Mouse (Mus musculus) spleen, adult 2 months (tissue): Measurements from ENCODE around the gene Gm45234. TPM values are rescaled to one million over a fixed set of nuclear protein-coding genes. Genes with fewer than 3 reads are reported as not detected.

Experiments
- DNase-seq, 2 experiments: peaks; one replicate each; pipeline versions ENCODE4 v3.0.0 to v3.0.0-alpha.2; 2012 to 2021; ENCODE audit warnings: low spot score in 2 of 2, low read depth in 1 of 2
- H3K27ac ChIP-seq: fragments of 200-500 bp; 2 replicates; pipeline ENCODE4 v1.5.1; 2012; ENCODE audit warnings: low read length, inconsistent platforms; ENCODE audit not compliant: insufficient read depth
- H3K27me3 ChIP-seq: fragments of 200-500 bp; 2 replicates; pipeline ENCODE4 v1.6.1; 2012; ENCODE audit warnings: mild to moderate bottlenecking, moderate library complexity, low read length, inconsistent platforms; ENCODE audit not compliant: control insufficient read depth, insufficient read depth
- H3K36me3 ChIP-seq: fragments of 200-500 bp; 2 replicates; pipeline ENCODE4 v1.6.1; 2012; ENCODE audit warnings: mild to moderate bottlenecking, low read length, inconsistent platforms; ENCODE audit not compliant: control insufficient read depth, insufficient read depth
- H3K4me1 ChIP-seq: fragments of 200-500 bp; 2 replicates; pipeline ENCODE4 v1.6.1; 2011; ENCODE audit warnings: inconsistent platforms; ENCODE audit not compliant: control insufficient read depth, insufficient read depth, insufficient read length
- H3K4me3 ChIP-seq: fragments of 200-500 bp; 2 replicates; pipeline ENCODE4 v1.5.1; 2011; ENCODE audit warnings: mild to moderate bottlenecking, inconsistent platforms; ENCODE audit not compliant: insufficient read depth, insufficient read length; ENCODE audit errors: extremely low read depth
- CTCF ChIP-seq: fragments of 200-500 bp; IDR thresholded peaks from 2 replicates; pipeline ENCODE4 v1.5.1; 2011; ENCODE audit warnings: mild to moderate bottlenecking, inconsistent platforms; ENCODE audit not compliant: insufficient read depth, insufficient read length, insufficient replicate concordance; ENCODE audit errors: extremely low read depth
- POLR2A ChIP-seq: fragments of 200-500 bp; IDR thresholded peaks from 2 replicates; pipeline ENCODE4 v1.6.1; 2011; ENCODE audit warnings: low read depth, low read length, inconsistent platforms
- WGBS: fragments of 180-500 bp; shearing (Covaris S2); methylation state at CpG from one replicate; pipeline ENCODE4 v1.1.7; 2018; 5-methylcytosine and 5-hydroxymethylcytosine counted together
- polyA plus RNA-seq: library from polyadenylated mRNA; depleted of rRNA; stranded (reverse); fragments of >200 nt; gene quantifications from 2 replicates; pipeline ENCODE4 v1.2.3, GENCODE M21; 2012

Gene Gm45234
- polyA plus RNA-seq, 1 experiment: not detected

GRCm38 (mm10) chr6:124779984-124780416, 24.2 kb upstream of the Gm45234 start:
- TF ChIP-seq POLR2A (no peak), CTCF (no peak)
- Histone ChIP-seq H3K36me3 (no peaks in the 10 kb centered on the region), H3K27ac (no peak overlapping the region), H3K27me3 (no peaks in the 10 kb centered on the region), H3K4me1 (peaks cover 12% of the 10 kb centered on the region; the same call in 1 of the 2 replicates), H3K4me3 (peak overlapping the region; percentile 47; the same call in 1 of the 2 replicates)
- DNase-seq: no peak
- 24% methylated on average over 10 of the region's 10 CpGs for WGBS

- peak within 1 kb of the TSS; percentile 47; the same call in 1 of the 2 replicates for H3K4me3 ChIP-seq
- TF ChIP-seq CTCF: no peak
- TF ChIP-seq POLR2A: no peak
- H3K36me3 ChIP-seq: no peaks in the 10 kb centered on the region
- WGBS: 6% methylated on average over 23 of the region's 23 CpGs
- no peak within 1 kb of the TSS for H3K27ac ChIP-seq
- peak; percentile 51 to 64 for DNase-seq
- H3K27me3 ChIP-seq: no peaks in the 10 kb centered on the region
- H3K4me1 ChIP-seq: peaks cover 12% of the 10 kb centered on the region; the same call in 1 of the 2 replicates
Observed at GRCm38 (mm10) chr6:124779222-124779983, 23.6 kb upstream of the Gm45234 start, which contains the start of gene Lrrc23. Gene Lrrc23 (minus strand): TSS chr6:124779727.

DNA sequence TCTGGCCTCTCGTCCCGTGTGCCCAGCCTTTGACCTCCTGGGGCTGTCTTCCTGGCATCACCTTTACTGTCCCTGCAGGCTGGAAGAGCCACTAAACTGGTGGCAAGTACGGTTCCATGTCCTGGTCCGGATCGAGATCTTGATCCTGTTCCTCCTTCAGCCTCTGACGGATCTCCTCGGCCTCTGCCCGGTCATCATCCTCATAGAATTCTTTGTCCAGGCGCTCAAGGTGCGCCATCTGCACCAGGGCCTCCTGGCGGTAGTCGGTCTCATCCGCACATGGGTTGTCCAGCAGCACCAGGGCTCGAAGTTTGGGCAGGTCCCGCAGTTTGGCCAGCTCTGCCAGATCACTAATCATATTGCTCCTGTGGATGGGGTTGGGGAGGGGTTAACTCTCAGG, 14.7 kb upstream of the Gm45234 start:
- Histone ChIP-seq H3K27me3 (peaks cover 7% of the 10 kb centered on the region), H3K4me1 (peaks cover 9% of the 10 kb centered on the region; the same call in 1 of the 2 replicates), H3K4me3 (no peak overlapping the region), H3K36me3 (no peaks in the 10 kb centered on the region), H3K27ac (no peak overlapping the region)
- no peak for DNase-seq
- TF ChIP-seq POLR2A: no peak
- 93% methylated on average over 15 of the region's 15 CpGs for WGBS

DNA sequence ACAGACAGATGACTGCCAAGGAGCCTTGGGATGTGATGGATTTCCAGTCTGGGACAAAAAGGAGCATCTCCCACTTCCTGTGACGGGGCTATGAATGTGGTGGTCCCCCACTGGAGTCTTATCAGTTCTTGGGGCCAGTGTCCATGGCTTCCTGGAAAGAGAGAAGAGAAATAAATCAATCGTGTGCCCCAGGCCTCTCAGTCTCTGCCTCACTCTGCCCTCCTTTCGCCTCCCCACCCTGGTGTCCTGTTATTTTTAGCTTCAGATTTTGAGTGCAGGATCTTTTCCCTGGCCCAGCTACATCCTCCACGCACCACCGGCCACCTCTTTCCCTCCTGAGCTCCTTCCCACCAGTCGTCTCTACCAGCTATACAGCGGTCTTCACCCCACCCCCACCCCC, 14.2 kb upstream of the Gm45234 start:
- H3K4me3 ChIP-seq: no peak overlapping the region
- H3K27me3 ChIP-seq: peaks cover 7% of the 10 kb centered on the region
- peaks cover 9% of the 10 kb centered on the region; the same call in 1 of the 2 replicates for H3K4me1 ChIP-seq
- 64% methylated on average over 7 of the region's 7 CpGs for WGBS
- no peak overlapping the region for H3K27ac ChIP-seq
- no peak for DNase-seq
- TF ChIP-seq POLR2A: no peak
- TF ChIP-seq CTCF: no peak
- H3K36me3 ChIP-seq: no peaks in the 10 kb centered on the region

GRCm38 (mm10) chr6:124769101-124769765, 13.4 kb upstream of the Gm45234 start, which contains the start of gene Eno2:
Gene Eno2 (minus strand): TSS chr6:124769673.
- peaks cover 7% of the 10 kb centered on the region for H3K27me3 ChIP-seq
- no peaks in the 10 kb centered on the region for H3K36me3 ChIP-seq
- DNase-seq: no peak
- H3K4me1 ChIP-seq: peaks cover 9% of the 10 kb centered on the region; the same call in 1 of the 2 replicates
- 1% methylated on average over 49 of the region's 54 CpGs for WGBS
- H3K27ac ChIP-seq: no peak within 1 kb of the TSS
- peak within 1 kb of the TSS; percentile 55 for H3K4me3 ChIP-seq
- no peak for TF ChIP-seq CTCF

- H3K4me3 ChIP-seq: no peak overlapping the region; the same call in 1 of the 2 replicates
- DNase-seq: no peak
- WGBS: 5% methylated on average over 9 of the region's 9 CpGs
- H3K27ac ChIP-seq: no peak overlapping the region
- no peak for TF ChIP-seq POLR2A
- no peak for TF ChIP-seq CTCF
- no peaks in the 10 kb centered on the region for H3K36me3 ChIP-seq
- peaks cover 7% of the 10 kb centered on the region for H3K27me3 ChIP-seq
- peaks cover 9% of the 10 kb centered on the region; the same call in 1 of the 2 replicates for H3K4me1 ChIP-seq
Observed at GRCm38 (mm10) chr6:124768704-124769044, 12.9 kb upstream of the Gm45234 start.
